Mouse (Mus musculus) testis, adult 2 months (tissue): ENCODE measurements around the gene Frmd4a.

Source experiments
- CTCF ChIP-seq: fragments of 200-500 bp; IDR thresholded peaks from 2 replicates; pipeline ENCODE4 v1.5.1; 2012; ENCODE audit warnings: low read depth, mild to moderate bottlenecking, inconsistent platforms, low read length, moderate library complexity; ENCODE audit not compliant: control insufficient read depth, insufficient read depth, insufficient replicate concordance
- POLR2A ChIP-seq: fragments of 200-500 bp; IDR thresholded peaks from 2 replicates; pipeline ENCODE4 v1.6.1; 2012; ENCODE audit warnings: low read depth, mild to moderate bottlenecking, inconsistent platforms, low read length, moderate library complexity; ENCODE audit not compliant: control insufficient read depth

- TF ChIP-seq CTCF = no peak
- TF ChIP-seq POLR2A = no peak
Measured at GRCm38 (mm10) chr2:4648094-4648493, 630.6 kb downstream of the Frmd4a start.
